Mouse (Mus musculus): ENCODE measurements around the gene Utrn. TPM values are rescaled to one million over a fixed set of nuclear protein-coding genes. Genes with fewer than 3 reads are reported as not detected.
A peak's percentile ranks its signal among the peaks of the same experiment; 100 is the strongest.

The Utrn gene
- total and polyA plus RNA-seq, 3 experiments: 9.4 to 115 (median 71.5) TPM

DNA sequence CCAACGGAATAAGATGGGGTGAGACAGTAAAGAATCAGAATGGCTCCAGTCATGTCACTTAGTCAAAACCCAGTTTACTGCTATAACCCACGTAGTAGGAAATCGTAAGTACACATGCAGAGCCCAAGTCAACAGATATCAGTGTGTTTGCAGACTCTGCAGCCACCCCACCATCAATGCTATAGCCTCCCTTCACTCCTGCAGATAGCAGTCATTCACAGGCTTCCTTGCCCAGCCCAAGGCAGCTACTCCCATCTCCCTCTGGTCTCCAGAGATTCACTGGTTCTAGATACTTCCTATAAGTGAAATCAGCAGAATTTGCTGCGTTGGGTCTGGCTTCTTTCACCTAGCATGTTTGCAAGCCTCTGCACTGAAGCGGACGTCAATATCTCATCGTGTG is 54.8 kb downstream of the Utrn start:
- ATAC-seq (ENCODE audit: extremely low read depth, insufficient number of reproducible peaks, low FRiP score, poor library complexity, severe bottlenecking) (no peak), DNase-seq (ENCODE audit: low spot score) (no peak)
- no peak for TF ChIP-seq POLR2AphosphoS5 (IDR thresholded peaks at IDR 0.05; ENCODE audit: insufficient replicate concordance, low read depth, low read length)
- TF ChIP-seq GATA1 (IDR thresholded peaks at IDR 0.05; ENCODE audit: borderline replicate concordance, low read length): no peak
- no peak for TF ChIP-seq CTCF (IDR thresholded peaks at IDR 0.05; ENCODE audit: low read depth, low read length)
- no peak for TF ChIP-seq TAL1 (conservative IDR thresholded peaks at IDR 0.05; ENCODE audit: low read depth, low read length)
- TF ChIP-seq GATA2 (IDR thresholded peaks at IDR 0.05; ENCODE audit: borderline replicate concordance, low read depth, low read length): no peak
- no peaks in the 10 kb centered on the region for H3K27me3 ChIP-seq (ENCODE audit: insufficient read depth, low read length)
- H3K4me1 ChIP-seq (ENCODE audit: insufficient read depth, low read depth, low read length): peaks cover 78% of the 10 kb centered on the region
- H3K9me3 ChIP-seq (replicated peaks): no peaks in the 10 kb centered on the region
- H3K36me3 ChIP-seq (replicated peaks): peaks cover 22% of the 10 kb centered on the region
- H3K4me3 ChIP-seq (ENCODE audit: low read depth, low read length): no peak overlapping the region

DNA sequence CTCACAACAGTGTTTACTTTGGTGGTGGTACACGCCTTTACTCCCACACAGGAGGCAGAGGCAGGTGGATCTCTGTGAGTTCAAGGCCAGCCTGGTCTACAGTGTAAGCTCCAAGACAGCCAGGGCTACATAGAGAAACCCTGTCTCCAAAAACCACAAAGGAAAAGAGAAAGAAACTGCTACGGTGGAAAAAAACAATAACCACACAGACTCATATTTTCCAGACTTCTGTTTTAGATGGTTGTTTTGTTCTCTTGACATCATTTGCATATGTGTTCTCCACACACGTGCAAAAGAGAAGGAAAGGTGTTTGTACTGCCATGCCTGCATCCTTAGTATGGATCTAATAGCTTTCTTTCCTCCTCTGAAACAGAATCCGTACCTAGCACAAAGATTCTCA is 55.3 kb downstream of the Utrn start:
- no peak for DNase-seq (ENCODE audit: low spot score)
- Histone ChIP-seq H3K4me1 (ENCODE audit: insufficient read depth, low read depth, low read length) (peaks cover 78% of the 10 kb centered on the region), H3K4me3 (ENCODE audit: low read depth, low read length) (peak overlapping the region; percentile 65; the same call in 1 of the 2 replicates)

DNA sequence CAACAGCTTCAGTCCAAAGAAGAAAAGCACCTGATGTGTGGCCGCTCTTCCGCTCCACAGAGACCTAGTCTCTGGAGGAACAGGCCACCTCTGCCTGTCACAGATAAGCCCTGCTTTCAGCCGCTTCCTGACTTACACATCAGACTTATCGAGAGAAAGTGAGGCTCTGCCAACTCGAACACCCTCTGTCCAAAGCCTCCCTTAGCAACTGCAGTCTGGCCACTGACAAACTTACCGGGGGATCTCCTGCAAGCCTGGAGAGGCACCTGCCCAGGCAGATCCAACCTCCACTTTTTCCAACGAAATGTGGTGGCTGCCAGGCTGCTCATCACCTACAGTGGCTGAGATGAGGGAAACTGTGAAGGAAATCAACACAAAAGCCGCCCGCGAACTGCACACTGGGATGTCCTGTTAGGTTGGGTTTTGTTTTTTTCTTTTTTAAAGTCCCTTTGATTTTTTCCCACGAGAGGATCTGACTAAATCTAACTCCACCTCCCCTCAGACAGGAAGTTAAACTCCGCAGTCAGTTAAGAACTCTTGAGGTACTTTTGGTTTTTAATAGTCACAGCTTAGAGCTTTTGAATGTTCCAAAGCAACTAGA is 55.9 kb downstream of the Utrn start:
- peak overlapping the region; percentile 65 for H3K4me3 ChIP-seq (ENCODE audit: low read depth, low read length)
- no peaks in the 10 kb centered on the region for H3K27me3 ChIP-seq (ENCODE audit: insufficient read depth, low read length)
- H3K36me3 ChIP-seq (replicated peaks): peaks cover 22% of the 10 kb centered on the region
- ATAC-seq (ENCODE audit: extremely low read depth, insufficient number of reproducible peaks, low FRiP score, poor library complexity, severe bottlenecking) (peak; percentile 83), DNase-seq (ENCODE audit: low spot score) (peak; percentile 51)
- peaks cover 75% of the 10 kb centered on the region for H3K4me1 ChIP-seq (ENCODE audit: insufficient read depth, low read depth, low read length)
- H3K9me3 ChIP-seq (replicated peaks): no peaks in the 10 kb centered on the region
- TF ChIP-seq TAL1 (conservative IDR thresholded peaks at IDR 0.05; ENCODE audit: low read depth, low read length): peak; percentile 81
- TF ChIP-seq CTCF (IDR thresholded peaks at IDR 0.05; ENCODE audit: low read depth, low read length): no peak

More for the DNA sequence above, 55.3 kb downstream of the Utrn start:
- Histone ChIP-seq H3K27me3 (ENCODE audit: insufficient read depth, low read length) (no peaks in the 10 kb centered on the region), H3K36me3 (replicated peaks) (peaks cover 21% of the 10 kb centered on the region), H3K9me3 (replicated peaks) (no peaks in the 10 kb centered on the region)
- ATAC-seq (ENCODE audit: extremely low read depth, insufficient number of reproducible peaks, low FRiP score, poor library complexity, severe bottlenecking): no peak
- TF ChIP-seq CTCF (IDR thresholded peaks at IDR 0.05; ENCODE audit: low read depth, low read length) (no peak), GATA1 (IDR thresholded peaks at IDR 0.05; ENCODE audit: borderline replicate concordance, low read length) (no peak), TAL1 (conservative IDR thresholded peaks at IDR 0.05; ENCODE audit: low read depth, low read length) (no peak), GATA2 (IDR thresholded peaks at IDR 0.05; ENCODE audit: borderline replicate concordance, low read depth, low read length) (no peak), POLR2AphosphoS5 (IDR thresholded peaks at IDR 0.05; ENCODE audit: insufficient replicate concordance, low read depth, low read length) (no peak)

DNA sequence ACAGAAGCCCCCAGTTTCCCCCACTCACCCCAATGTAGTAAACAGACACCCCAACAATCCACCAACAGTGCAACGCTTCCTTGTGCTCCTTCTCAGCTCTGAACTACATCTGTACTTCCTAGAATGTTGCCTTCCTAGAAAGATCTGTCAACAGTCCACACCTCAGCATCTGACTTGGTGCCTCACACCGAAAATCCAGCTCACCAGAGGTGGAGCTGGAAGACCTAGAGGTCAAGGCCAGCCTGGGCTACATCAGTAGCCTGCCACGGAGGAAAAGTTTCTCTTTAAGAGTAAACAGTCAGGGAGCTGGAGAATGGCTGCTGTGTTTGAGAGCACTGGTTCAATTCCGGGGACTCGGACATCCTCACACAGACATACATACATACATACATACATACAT is 56.5 kb downstream of the Utrn start:
- ATAC-seq (ENCODE audit: extremely low read depth, insufficient number of reproducible peaks, low FRiP score, poor library complexity, severe bottlenecking) (no peak), DNase-seq (ENCODE audit: low spot score) (no peak)
- H3K27me3 ChIP-seq (ENCODE audit: insufficient read depth, low read length): no peaks in the 10 kb centered on the region
- H3K36me3 ChIP-seq (replicated peaks): peaks cover 25% of the 10 kb centered on the region
- peaks cover 71% of the 10 kb centered on the region for H3K4me1 ChIP-seq (ENCODE audit: insufficient read depth, low read depth, low read length)
- H3K9me3 ChIP-seq (replicated peaks): no peaks in the 10 kb centered on the region
- peak overlapping the region; percentile 65 for H3K4me3 ChIP-seq (ENCODE audit: low read depth, low read length)
- TF ChIP-seq TAL1 (conservative IDR thresholded peaks at IDR 0.05; ENCODE audit: low read depth, low read length): no peak
- TF ChIP-seq POLR2AphosphoS5 (IDR thresholded peaks at IDR 0.05; ENCODE audit: insufficient replicate concordance, low read depth, low read length): no peak
- TF ChIP-seq CTCF (IDR thresholded peaks at IDR 0.05; ENCODE audit: low read depth, low read length): no peak
- no peak for TF ChIP-seq GATA2 (IDR thresholded peaks at IDR 0.05; ENCODE audit: borderline replicate concordance, low read depth, low read length)
- no peak for TF ChIP-seq GATA1 (IDR thresholded peaks at IDR 0.05; ENCODE audit: borderline replicate concordance, low read length)

DNA sequence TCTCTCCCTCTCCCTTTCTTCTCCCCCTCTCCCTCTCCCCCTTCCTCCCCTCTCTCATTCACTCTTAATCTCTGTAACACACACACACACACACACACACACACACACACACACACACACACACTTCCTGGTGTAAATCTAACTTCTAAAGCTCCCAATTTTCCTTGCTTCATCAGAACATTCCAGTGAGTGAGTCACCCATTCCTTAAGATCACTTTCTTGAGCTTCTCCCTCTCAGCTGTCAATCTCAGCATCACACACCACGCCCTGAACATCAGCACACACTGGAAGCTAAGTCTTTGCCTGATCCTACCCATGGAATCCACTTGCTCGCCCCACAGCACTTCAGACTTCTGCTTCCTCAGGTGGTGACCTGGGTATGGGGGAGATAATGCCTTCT is 58.3 kb downstream of the Utrn start:
- H3K36me3 ChIP-seq (replicated peaks): peaks cover 32% of the 10 kb centered on the region
- H3K4me1 ChIP-seq (ENCODE audit: insufficient read depth, low read depth, low read length): peaks cover 69% of the 10 kb centered on the region
- ATAC-seq (ENCODE audit: extremely low read depth, insufficient number of reproducible peaks, low FRiP score, poor library complexity, severe bottlenecking) (no peak), DNase-seq (ENCODE audit: low spot score) (no peak)
- no peaks in the 10 kb centered on the region for H3K27me3 ChIP-seq (ENCODE audit: insufficient read depth, low read length)
- TF ChIP-seq POLR2AphosphoS5 (IDR thresholded peaks at IDR 0.05; ENCODE audit: insufficient replicate concordance, low read depth, low read length): no peak
- no peak for TF ChIP-seq GATA1 (IDR thresholded peaks at IDR 0.05; ENCODE audit: borderline replicate concordance, low read length)
- no peak for TF ChIP-seq TAL1 (conservative IDR thresholded peaks at IDR 0.05; ENCODE audit: low read depth, low read length)
- no peak for TF ChIP-seq CTCF (IDR thresholded peaks at IDR 0.05; ENCODE audit: low read depth, low read length)
- TF ChIP-seq GATA2 (IDR thresholded peaks at IDR 0.05; ENCODE audit: borderline replicate concordance, low read depth, low read length): no peak
- H3K4me3 ChIP-seq (ENCODE audit: low read depth, low read length): no peak overlapping the region
- no peaks in the 10 kb centered on the region for H3K9me3 ChIP-seq (replicated peaks)

DNA sequence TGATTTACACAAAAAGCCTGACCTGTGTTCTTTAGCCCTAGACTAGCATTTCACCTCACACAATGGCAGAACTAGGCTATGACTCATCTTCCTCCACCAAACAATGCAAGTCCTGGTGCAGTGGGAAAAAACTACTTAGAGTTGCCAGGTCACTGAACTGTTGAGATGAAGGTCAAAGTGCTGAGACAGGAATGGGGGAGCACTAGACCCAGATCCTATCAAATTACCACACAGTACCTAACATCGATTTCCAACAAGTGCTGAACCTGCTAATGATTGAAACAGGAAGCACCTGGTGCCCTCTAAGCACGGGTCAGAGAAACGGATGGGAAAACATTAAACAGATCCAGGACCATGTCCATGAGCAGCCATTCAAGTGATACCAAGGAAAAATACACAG is 59.5 kb downstream of the Utrn start:
- H3K4me3 ChIP-seq (ENCODE audit: low read depth, low read length): no peak overlapping the region
- peaks cover 68% of the 10 kb centered on the region for H3K4me1 ChIP-seq (ENCODE audit: insufficient read depth, low read depth, low read length)
- ATAC-seq (ENCODE audit: extremely low read depth, insufficient number of reproducible peaks, low FRiP score, poor library complexity, severe bottlenecking) (no peak), DNase-seq (ENCODE audit: low spot score) (no peak)
- H3K9me3 ChIP-seq (replicated peaks): no peaks in the 10 kb centered on the region
- peaks cover 33% of the 10 kb centered on the region for H3K36me3 ChIP-seq (replicated peaks)
- no peak for TF ChIP-seq GATA1 (IDR thresholded peaks at IDR 0.05; ENCODE audit: borderline replicate concordance, low read length)
- no peak for TF ChIP-seq CTCF (IDR thresholded peaks at IDR 0.05; ENCODE audit: low read depth, low read length)
- no peak for TF ChIP-seq GATA2 (IDR thresholded peaks at IDR 0.05; ENCODE audit: borderline replicate concordance, low read depth, low read length)
- no peak for TF ChIP-seq TAL1 (conservative IDR thresholded peaks at IDR 0.05; ENCODE audit: low read depth, low read length)
- no peak for TF ChIP-seq POLR2AphosphoS5 (IDR thresholded peaks at IDR 0.05; ENCODE audit: insufficient replicate concordance, low read depth, low read length)
- H3K27me3 ChIP-seq (ENCODE audit: insufficient read depth, low read length): no peaks in the 10 kb centered on the region
